Mouse (Mus musculus): ENCODE measurements around the gene Rere. TPM values are rescaled to one million over a fixed set of nuclear protein-coding genes. Genes with fewer than 3 reads are reported as not detected.

Gene Rere
- polyA plus RNA-seq, 1 experiment from 2014 or later: 19.7 TPM

GRCm38 (mm10) chr4:150239951-150240368 lies 41.5 kb upstream of the Rere start:
- Histone ChIP-seq H3K4me1 (peaks cover 54% of the 10 kb centered on the region), H3K27ac (0 out of 2 replicates have a peak overlapping the region, but pooled peaks have one; percentile 17), H3K4me3 (peak overlapping the region; percentile 67), H3K9ac (no peak overlapping the region), H3K27me3 (no peaks in the 10 kb centered on the region), H3K9me3 (no peaks in the 10 kb centered on the region), H3K36me3 (peaks cover 48% of the 10 kb centered on the region), H3K4me2 (peak overlapping the region; percentile 71)
- WGBS: 13% methylated on average over 6 of the region's 6 CpGs
- ATAC-seq (ENCODE audit: insufficient number of reproducible peaks, low FRiP score, low TSS enrichment, low read depth): no peak

- 58% methylated on average over 1 of the region's 1 CpGs for WGBS
- Histone ChIP-seq H3K27ac (no peak overlapping the region), H3K4me1 (peaks cover 50% of the 10 kb centered on the region)
These were observed 41.0 kb upstream of the Rere start for GRCm38 (mm10) chr4:150240381-150240886.

GRCm38 (mm10) chr4:150241708-150242107 lies 39.7 kb upstream of the Rere start:
- Histone ChIP-seq H3K9ac (no peak overlapping the region), H3K27me3 (no peaks in the 10 kb centered on the region), H3K27ac (no peak overlapping the region)

More at GRCm38 (mm10) chr4:150240381-150240886, 41.0 kb upstream of the Rere start:
- ATAC-seq (ENCODE audit: insufficient number of reproducible peaks, low FRiP score, low TSS enrichment, low read depth): no peak
- Histone ChIP-seq H3K9me3 (no peaks in the 10 kb centered on the region), H3K9ac (no peak overlapping the region), H3K4me3 (no peak overlapping the region), H3K36me3 (peaks cover 52% of the 10 kb centered on the region), H3K27me3 (no peaks in the 10 kb centered on the region), H3K4me2 (peak overlapping the region; percentile 71; the same call in 1 of the 2 replicates)

GRCm38 (mm10) chr4:150242745-150243144 lies 38.7 kb upstream of the Rere start:
- no peak overlapping the region for H3K9ac ChIP-seq
- no peak overlapping the region for H3K27ac ChIP-seq
- no peak for ATAC-seq (ENCODE audit: insufficient number of reproducible peaks, low FRiP score, low TSS enrichment, low read depth)
- peaks cover 75% of the 10 kb centered on the region for H3K36me3 ChIP-seq
- H3K4me2 ChIP-seq: no peak overlapping the region
- H3K4me1 ChIP-seq: peaks cover 44% of the 10 kb centered on the region
- 79% methylated on average over 5 of the region's 5 CpGs for WGBS
- H3K27me3 ChIP-seq: no peaks in the 10 kb centered on the region
- H3K4me3 ChIP-seq: no peak overlapping the region
- no peaks in the 10 kb centered on the region for H3K9me3 ChIP-seq

More at GRCm38 (mm10) chr4:150241708-150242107, 39.7 kb upstream of the Rere start:
- Histone ChIP-seq H3K4me2 (no peak overlapping the region), H3K4me3 (no peak overlapping the region), H3K4me1 (peaks cover 44% of the 10 kb centered on the region), H3K9me3 (no peaks in the 10 kb centered on the region), H3K36me3 (peaks cover 65% of the 10 kb centered on the region)
- no peak for ATAC-seq (ENCODE audit: insufficient number of reproducible peaks, low FRiP score, low TSS enrichment, low read depth)
- 51% methylated on average over 4 of the region's 4 CpGs for WGBS

GRCm38 (mm10) chr4:150245876-150246275 lies 35.6 kb upstream of the Rere start:
- Histone ChIP-seq H3K9ac (no peak overlapping the region), H3K36me3 (peaks cover 93% of the 10 kb centered on the region), H3K4me1 (peaks cover 24% of the 10 kb centered on the region), H3K4me2 (no peak overlapping the region), H3K27ac (no peak overlapping the region), H3K4me3 (no peak overlapping the region), H3K27me3 (no peaks in the 10 kb centered on the region), H3K9me3 (no peaks in the 10 kb centered on the region)
- ATAC-seq (ENCODE audit: insufficient number of reproducible peaks, low FRiP score, low TSS enrichment, low read depth): no peak
- WGBS: 65% methylated on average over 2 of the region's 2 CpGs

GRCm38 (mm10) chr4:150248009-150248408 lies 33.4 kb upstream of the Rere start:
- no peak overlapping the region for H3K4me3 ChIP-seq
- WGBS: 68% methylated on average over 5 of the region's 5 CpGs
- ATAC-seq (ENCODE audit: insufficient number of reproducible peaks, low FRiP score, low TSS enrichment, low read depth): no peak
- no peaks in the 10 kb centered on the region for H3K9me3 ChIP-seq
- H3K27me3 ChIP-seq: no peaks in the 10 kb centered on the region
- peaks cover 11% of the 10 kb centered on the region for H3K4me1 ChIP-seq
- peaks cover 81% of the 10 kb centered on the region for H3K36me3 ChIP-seq
- H3K27ac ChIP-seq: no peak overlapping the region
- H3K4me2 ChIP-seq: no peak overlapping the region
- no peak overlapping the region for H3K9ac ChIP-seq

GRCm38 (mm10) chr4:150248917-150249316 lies 32.5 kb upstream of the Rere start:
- no peak for ATAC-seq (ENCODE audit: insufficient number of reproducible peaks, low FRiP score, low TSS enrichment, low read depth)
- peaks cover 71% of the 10 kb centered on the region for H3K36me3 ChIP-seq
- no peak overlapping the region for H3K4me3 ChIP-seq
- H3K27ac ChIP-seq: no peak overlapping the region
- no peaks in the 10 kb centered on the region for H3K27me3 ChIP-seq
- H3K4me1 ChIP-seq: peaks cover 8% of the 10 kb centered on the region
- WGBS: 82% methylated on average over 5 of the region's 5 CpGs
- H3K9me3 ChIP-seq: no peaks in the 10 kb centered on the region
- no peak overlapping the region for H3K9ac ChIP-seq
- H3K4me2 ChIP-seq: no peak overlapping the region

GRCm38 (mm10) chr4:150249731-150250270 lies 31.6 kb upstream of the Rere start:
- Histone ChIP-seq H3K4me3 (no peak overlapping the region), H3K27ac (no peak overlapping the region; the same call in 1 of the 2 replicates), H3K9me3 (no peaks in the 10 kb centered on the region), H3K9ac (no peak overlapping the region), H3K4me2 (no peak overlapping the region), H3K36me3 (peaks cover 63% of the 10 kb centered on the region), H3K4me1 (peaks cover 8% of the 10 kb centered on the region), H3K27me3 (no peaks in the 10 kb centered on the region)
- no peak for ATAC-seq (ENCODE audit: insufficient number of reproducible peaks, low FRiP score, low TSS enrichment, low read depth)
- 78% methylated on average over 5 of the region's 5 CpGs for WGBS

GRCm38 (mm10) chr4:150250549-150251422 lies 30.7 kb upstream of the Rere start:
- H3K4me3 ChIP-seq: no peak overlapping the region
- no peaks in the 10 kb centered on the region for H3K27me3 ChIP-seq
- peaks cover 8% of the 10 kb centered on the region for H3K4me1 ChIP-seq
- no peak overlapping the region for H3K4me2 ChIP-seq
- H3K9me3 ChIP-seq: no peaks in the 10 kb centered on the region
- H3K9ac ChIP-seq: no peak overlapping the region
- H3K36me3 ChIP-seq: peaks cover 54% of the 10 kb centered on the region
- H3K27ac ChIP-seq: peak overlapping the region; percentile 75
- 48% methylated on average over 18 of the region's 18 CpGs for WGBS
- ATAC-seq (ENCODE audit: insufficient number of reproducible peaks, low FRiP score, low TSS enrichment, low read depth): no peak

GRCm38 (mm10) chr4:150254416-150254815 lies 27.0 kb upstream of the Rere start:
- Histone ChIP-seq H3K4me1 (peaks cover 26% of the 10 kb centered on the region), H3K27me3 (no peaks in the 10 kb centered on the region), H3K9ac (no peak overlapping the region), H3K4me2 (no peak overlapping the region), H3K27ac (no peak overlapping the region), H3K4me3 (no peak overlapping the region), H3K9me3 (no peaks in the 10 kb centered on the region), H3K36me3 (peaks cover 19% of the 10 kb centered on the region)
- 49% methylated on average over 4 of the region's 4 CpGs for WGBS
- ATAC-seq (ENCODE audit: insufficient number of reproducible peaks, low FRiP score, low TSS enrichment, low read depth): no peak

GRCm38 (mm10) chr4:150255181-150255580 lies 26.3 kb upstream of the Rere start:
- Histone ChIP-seq H3K4me1 (peaks cover 26% of the 10 kb centered on the region), H3K27ac (no peak overlapping the region), H3K4me2 (no peak overlapping the region), H3K4me3 (no peak overlapping the region), H3K9ac (no peak overlapping the region), H3K9me3 (no peaks in the 10 kb centered on the region), H3K27me3 (no peaks in the 10 kb centered on the region), H3K36me3 (peaks cover 13% of the 10 kb centered on the region)
- WGBS: 75% methylated on average over 7 of the region's 7 CpGs
- no peak for ATAC-seq (ENCODE audit: insufficient number of reproducible peaks, low FRiP score, low TSS enrichment, low read depth)
